Mouse (Mus musculus): ENCODE results near the gene Eid2.
"Not testable (repeated sequence)": the region's sequence is repeated elsewhere in the genome, so short reads cannot be mapped to it uniquely, and the experiment has no call there.

Gene Eid2

GRCm38 (mm10) chr7:28267129-28268041 lies at the start of gene Eid2:
Eid2 (plus strand) TSS chr7:28267881.
- peak; percentile 91 for DNase-seq (ENCODE audit: low spot score)

- DNase-seq (ENCODE audit: low spot score), result not testable (repeated sequence)
Measured at GRCm38 (mm10) chr7:28218951-28219740, 48.5 kb upstream of the Eid2 start.

DNA sequence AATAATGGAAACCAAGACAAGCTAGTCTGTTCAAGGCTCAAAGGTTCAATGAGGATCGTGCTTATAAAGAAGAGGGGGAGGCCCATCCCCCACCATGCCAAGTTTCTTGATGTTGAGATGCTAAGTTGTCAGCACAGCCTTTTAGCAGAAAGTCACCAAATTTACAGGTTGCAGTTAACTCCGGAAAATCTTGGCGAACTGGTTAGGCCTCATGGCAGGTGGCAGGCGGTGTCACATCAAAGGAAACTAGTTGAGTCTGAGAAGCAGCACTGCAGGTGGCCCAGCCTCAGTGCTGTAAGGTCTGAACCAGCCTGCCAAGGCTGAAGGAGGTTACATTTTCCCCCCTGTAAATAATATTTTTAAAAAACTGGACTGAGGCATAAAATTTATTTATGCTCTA lies 40.8 kb upstream of the Eid2 start:
- DNase-seq (ENCODE audit: low spot score), result not testable (repeated sequence)

- DNase-seq (ENCODE audit: low spot score), result not testable (repeated sequence)
Measured at GRCm38 (mm10) chr7:28227421-28227820, 40.3 kb upstream of the Eid2 start.

GRCm38 (mm10) chr7:28243943-28244342 lies 23.7 kb upstream of the Eid2 start:
- not testable (repeated sequence) for DNase-seq (ENCODE audit: low spot score)

- no peak for DNase-seq (ENCODE audit: low spot score)
Measured at GRCm38 (mm10) chr7:28248957-28249356, 18.7 kb upstream of the Eid2 start.

DNA sequence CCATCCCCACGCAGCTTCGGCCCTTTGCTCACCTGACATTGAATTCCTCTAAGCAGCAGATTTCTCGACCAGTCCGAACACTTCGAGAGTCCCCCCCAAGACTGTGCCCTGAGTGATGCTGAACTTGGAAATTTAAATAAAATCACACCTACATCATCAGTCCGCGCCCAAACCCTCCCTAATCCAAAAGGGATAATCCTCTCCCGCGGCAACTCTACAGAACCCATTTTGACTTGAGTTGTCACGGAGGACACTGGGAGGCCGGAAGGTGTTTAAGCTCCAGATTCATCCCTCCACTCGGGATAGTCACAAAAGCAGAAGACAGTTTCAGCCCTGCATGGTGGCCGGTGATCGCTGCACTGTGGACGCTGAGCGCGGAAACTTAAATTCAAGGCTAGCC lies 15.7 kb upstream of the Eid2 start:
- DNase-seq (ENCODE audit: low spot score), result no peak

GRCm38 (mm10) chr7:28254591-28254990 lies 13.1 kb upstream of the Eid2 start:
- DNase-seq (ENCODE audit: low spot score), result no peak

DNA sequence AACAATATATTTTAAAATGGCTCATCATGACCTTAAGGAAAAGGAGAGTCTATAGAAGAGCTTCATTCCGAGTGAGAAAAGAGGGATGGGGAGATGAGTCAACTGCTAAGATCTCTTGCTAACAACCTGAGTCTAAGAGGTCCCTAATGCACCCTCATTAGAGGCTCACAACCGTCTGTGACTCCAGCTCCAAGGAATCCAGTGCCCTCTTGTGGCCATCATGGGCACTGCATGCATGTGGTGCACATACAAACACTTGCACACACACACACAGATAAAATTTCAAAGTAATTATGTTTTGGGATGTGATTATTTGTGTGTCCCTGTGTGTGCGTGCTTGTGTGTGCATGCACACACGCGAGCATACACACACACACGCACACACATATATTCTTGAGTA lies 12.2 kb upstream of the Eid2 start:
- no peak for DNase-seq (ENCODE audit: low spot score)

- no peak for DNase-seq (ENCODE audit: low spot score)
Measured at GRCm38 (mm10) chr7:28262861-28263260, 4.8 kb upstream of the Eid2 start.

DNA sequence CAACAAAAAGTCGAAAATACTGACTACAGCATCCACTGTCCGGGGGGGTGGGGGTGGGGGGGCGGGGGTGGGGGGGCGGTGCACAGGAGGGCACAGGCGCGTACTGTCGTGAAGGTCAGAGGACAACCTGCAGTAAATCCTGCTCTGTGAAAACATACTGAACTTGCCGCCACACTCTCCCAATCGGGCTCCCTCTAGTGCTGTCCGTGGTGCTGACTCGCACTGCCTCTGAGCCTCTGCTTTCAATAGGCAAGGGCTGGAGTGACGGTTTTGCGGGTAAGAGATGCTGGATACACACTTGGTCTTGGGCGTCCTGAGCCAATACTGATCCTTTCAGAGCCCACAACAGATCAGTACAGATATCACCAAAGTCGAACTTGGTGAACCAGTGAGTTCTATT lies 3.9 kb upstream of the Eid2 start:
- peak; percentile 67 for DNase-seq (ENCODE audit: low spot score)

DNA sequence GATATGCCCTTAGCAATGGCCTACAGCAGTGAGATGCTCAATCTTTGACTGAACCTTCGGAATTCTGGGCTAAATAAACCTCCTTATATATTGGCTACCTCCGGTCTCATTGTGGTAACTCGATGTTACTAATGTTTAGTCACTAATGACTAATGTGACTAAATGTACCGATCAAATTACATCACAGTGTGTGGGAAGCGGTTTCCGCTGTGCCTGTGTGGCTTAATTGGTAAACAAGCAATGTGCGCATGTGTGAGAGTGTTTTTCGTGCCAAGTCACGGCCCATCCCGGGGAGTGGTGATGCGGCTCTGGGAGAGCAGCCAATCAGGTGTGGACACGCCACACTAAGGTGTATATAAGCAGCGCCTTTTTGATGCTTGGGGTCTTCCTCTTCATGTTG lies 2.3 kb upstream of the Eid2 start:
- no peak for DNase-seq (ENCODE audit: low spot score)

GRCm38 (mm10) chr7:28268042-28268531 lies 406 bp downstream of the Eid2 start:
- peak; percentile 77 for DNase-seq (ENCODE audit: low spot score)

- DNase-seq (ENCODE audit: low spot score), result no peak
Measured at GRCm38 (mm10) chr7:28268576-28268975, 895 bp downstream of the Eid2 start.

DNA sequence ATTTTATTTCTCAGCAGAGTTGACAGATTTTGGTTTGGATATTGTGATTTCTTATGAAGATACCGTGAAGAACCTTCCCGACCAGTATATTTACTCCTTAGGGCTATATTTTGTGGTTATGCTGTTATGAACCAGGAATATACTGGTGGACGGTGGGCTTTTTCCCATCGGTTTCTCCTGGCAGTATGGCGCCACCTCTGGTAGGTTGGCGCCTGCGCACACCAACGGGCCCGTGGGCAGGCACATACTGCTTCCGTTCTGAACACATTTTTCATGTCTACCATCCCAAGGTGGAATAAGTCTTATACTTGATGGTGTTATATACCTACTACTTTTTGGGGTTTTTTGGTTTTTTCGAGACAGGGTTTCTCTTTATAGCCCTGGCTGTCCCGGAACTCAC lies 1.7 kb downstream of the Eid2 start:
- DNase-seq (ENCODE audit: low spot score), result no peak

DNA sequence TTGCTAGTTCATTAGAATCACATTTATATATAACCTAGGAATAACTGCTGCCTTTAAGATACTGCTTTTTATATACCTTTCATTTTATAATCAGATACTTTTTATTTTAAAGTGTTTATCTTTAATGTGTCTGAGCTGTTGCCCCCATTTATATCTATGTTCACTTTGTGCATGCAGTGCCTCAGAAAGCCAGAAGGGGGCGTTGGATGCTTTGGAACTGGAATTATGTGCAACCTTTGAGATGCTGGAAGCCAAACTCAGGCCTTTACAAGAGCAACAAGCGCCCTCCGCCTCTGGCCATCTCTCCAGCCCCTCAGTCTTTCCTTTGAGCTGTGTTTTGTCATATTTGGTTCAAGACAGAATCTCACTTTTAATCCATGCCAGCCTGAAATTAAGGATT lies 4.1 kb downstream of the Eid2 start:
- no peak for DNase-seq (ENCODE audit: low spot score)

DNA sequence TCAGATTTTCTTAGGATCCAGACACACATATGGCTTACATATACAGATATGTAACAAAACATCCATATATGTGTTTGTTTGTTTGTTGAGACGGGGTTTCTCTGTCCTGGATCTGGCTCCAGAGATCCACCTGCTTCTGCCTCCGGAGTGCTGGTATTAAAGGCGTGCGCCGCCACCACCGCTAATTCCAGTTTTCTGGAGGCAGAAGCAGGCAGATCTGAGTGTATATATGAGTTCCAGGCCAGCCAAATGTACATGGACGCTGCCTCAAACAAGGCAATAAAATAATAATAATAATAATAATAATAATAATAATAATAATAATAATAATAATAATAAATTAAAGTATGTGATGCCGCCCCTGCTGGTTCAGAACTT lies 9.5 kb downstream of the Eid2 start:
- DNase-seq (ENCODE audit: low spot score), result no peak

DNA sequence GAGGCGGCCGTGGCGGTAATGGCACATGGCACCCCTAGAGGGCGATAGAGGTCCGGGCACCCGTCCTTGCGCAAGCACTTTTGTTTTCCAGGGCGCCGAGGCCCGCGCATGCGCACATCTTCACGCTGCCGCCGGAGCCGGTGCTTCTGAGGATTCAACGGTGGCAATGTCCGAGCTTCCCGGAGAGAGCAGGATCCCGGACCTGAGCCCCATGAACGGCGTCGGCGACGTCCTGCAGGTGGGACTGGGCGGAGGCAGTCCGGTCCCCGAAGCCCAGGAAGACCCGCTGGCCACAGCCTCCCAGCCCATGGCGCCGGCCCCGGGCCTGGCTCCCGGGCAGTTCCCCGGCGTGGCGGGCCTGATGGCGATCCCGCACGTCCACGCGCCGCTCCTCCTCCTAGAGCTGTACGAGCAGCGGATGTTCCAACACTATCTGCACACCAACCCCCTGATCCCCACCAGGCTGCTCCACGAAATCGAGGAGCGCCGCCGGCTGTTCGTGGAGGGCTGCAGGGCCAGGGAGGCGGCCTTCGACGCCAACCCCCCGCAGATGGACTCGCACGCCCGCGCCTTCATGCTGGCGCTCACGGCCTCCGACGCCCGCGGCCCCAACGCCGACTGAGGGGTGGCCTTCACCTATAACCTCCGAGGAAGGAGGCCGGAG lies 10.1 kb downstream of the Eid2 start, which contains the start of gene Eid2b:
TSS of gene Eid2b (plus strand) at position 125 of the 664 bp plus-strand sequence.
- peak; percentile 95 for DNase-seq (ENCODE audit: low spot score)

- no peak for DNase-seq (ENCODE audit: low spot score)
Measured at GRCm38 (mm10) chr7:28278279-28278652, 10.6 kb downstream of the Eid2 start.

DNA sequence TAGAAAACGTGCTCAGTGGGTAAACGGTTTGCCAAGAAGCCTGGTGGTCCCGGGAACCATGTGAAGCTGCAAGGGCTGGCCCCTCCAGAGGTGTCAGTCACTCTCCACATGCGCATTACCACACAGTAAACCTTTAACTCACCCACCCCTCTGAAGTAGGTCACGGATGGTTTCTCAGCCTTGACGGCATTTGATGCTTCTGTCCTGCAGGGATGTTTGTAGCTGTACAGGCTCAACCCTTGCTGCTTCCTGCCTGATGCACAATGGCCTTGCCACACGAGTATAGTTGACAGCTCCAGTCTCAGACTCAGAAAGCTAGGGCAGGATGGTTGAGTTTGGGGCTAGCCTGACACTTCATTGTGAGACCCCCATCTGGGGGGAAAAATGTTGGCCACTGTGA lies 12.9 kb downstream of the Eid2 start:
- no peak for DNase-seq (ENCODE audit: low spot score)

DNA sequence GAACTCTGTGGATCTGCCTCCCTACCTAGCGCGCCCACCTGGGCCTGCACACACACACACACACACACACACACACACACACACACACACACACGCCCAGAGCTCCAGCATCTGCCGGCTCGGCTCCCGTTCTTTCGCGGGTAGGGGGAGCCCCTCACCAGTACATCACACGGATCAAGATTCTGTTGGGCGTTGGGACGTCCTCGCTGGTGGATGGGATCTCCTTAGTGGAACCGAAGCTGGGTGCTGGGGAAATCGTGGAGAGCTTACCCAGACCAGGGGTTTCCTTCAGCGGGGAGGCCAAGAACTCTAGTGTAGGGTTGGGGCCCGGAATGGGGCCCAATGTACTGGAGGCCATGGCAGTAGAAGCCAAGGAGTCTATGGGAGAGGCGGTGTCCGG lies 22.5 kb downstream of the Eid2 start:
- DNase-seq (ENCODE audit: low spot score), result no peak

Data from testis, postnatal 14 days (tissue).